Mouse (Mus musculus): Measurements from ENCODE around the gene Hoxd8.

DNA sequence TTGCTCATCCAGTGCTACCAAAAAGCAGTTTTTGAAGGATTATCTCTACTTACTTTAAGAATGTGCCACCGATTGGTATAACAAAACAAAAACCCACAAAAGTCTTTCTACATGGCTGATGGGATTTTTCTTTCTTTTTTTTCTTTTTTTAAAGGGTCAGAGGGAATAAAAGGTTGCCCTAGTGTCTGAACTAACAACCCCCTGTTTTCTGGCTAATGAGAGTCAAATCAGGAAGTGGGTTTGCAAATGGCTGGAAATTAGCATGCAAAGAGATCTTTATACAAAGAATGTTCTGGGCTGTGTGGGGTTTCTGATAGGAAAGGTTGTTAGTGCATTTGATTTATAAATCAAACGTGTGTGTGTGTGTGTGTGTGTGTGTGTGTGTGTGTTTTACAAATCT lies 16.0 kb downstream of the Hoxd8 start:
- TF ChIP-seq CTCF (IDR thresholded peaks at IDR 0.05; ENCODE audit: low read depth) (no peak), EP300 (IDR thresholded peaks at IDR 0.05; ENCODE audit: low read depth) (no peak)

All from liver, embryonic 14.5 days (tissue).